ENCODE assay signal across 1 mouse cellular context in the genomic region with DNA sequence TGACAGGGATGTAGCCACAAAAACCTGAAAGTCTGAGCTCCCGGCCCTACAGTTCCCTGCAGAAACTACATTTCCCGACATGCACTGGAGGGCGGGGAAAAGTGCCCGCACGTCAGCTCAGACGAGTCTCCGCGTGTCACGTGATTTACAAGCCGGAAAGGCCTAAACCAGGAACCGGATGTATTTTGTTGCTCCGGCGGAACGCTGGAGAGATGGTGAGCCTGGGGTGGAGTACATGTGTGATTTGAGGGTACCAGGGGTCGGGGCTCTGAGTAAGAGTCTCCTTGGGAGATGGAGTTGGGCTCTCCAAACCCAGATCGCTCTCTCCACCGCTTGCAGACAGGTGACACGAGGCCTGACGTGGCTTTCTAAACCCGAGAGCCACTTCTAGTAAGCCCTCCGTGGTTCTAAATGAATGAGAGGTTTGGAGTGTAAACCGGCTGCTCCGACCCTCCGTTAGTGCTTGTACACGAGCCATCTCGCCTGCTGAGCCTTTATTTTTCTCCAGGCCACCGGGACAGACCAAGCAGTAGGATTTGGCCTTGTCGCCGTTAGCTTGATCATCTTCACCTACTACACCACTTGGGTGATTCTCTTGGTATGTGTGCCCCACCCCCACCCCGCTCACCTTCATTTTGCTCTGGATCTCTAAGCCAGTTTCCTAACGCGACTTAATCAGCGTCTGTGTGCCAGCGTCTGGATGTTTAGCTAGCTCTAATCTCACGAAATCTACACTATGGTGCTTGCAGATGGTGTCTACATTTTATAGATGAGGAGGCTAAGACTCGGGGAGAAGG.
TF ChIP-seq lines count a peak whose summit lies in the region.

A gene (plus strand): TSS at position 161 of the 797 bp plus-strand sequence.

TF ChIP-seq in myocyte, 11 proteins besides CTCF, POLR2A, EP300 and RAD21 (continued from another document):
- TF ChIP-seq SRF (IDR thresholded peaks at IDR 0.05; ENCODE audit: control insufficient read depth, insufficient read length, low read depth) (peak; percentile 71), POLR2AphosphoS2 (IDR thresholded peaks at IDR 0.05; ENCODE audit: insufficient read length, low read depth) (peak; percentile 84), TCF3 (IDR thresholded peaks at IDR 0.05; ENCODE audit: insufficient read length, low read depth) (no peak), USF1 (IDR thresholded peaks at IDR 0.05; ENCODE audit: low read depth) (peak; percentile 98), CEBPB (IDR thresholded peaks at IDR 0.05; ENCODE audit: insufficient read depth, poor library complexity, severe bottlenecking) (no peak)
